Mouse (Mus musculus) brain, embryonic 14.5 days (tissue): ENCODE results near the gene Zfp36l2.

Experiments
- CTCF ChIP-seq: fragments of 200-500 bp; IDR thresholded peaks from 2 replicates; pipeline ENCODE4 v1.5.1; 2012; ENCODE audit warnings: inconsistent platforms, mild to moderate bottlenecking, moderate library complexity, borderline replicate concordance; ENCODE audit not compliant: insufficient read depth, insufficient read length; ENCODE audit errors: extremely low read depth
- POLR2A ChIP-seq: fragments of 200-500 bp; IDR thresholded peaks from 2 replicates; pipeline ENCODE4 v1.6.1; 2012; ENCODE audit warnings: mild to moderate bottlenecking, inconsistent platforms, borderline replicate concordance; ENCODE audit not compliant: poor library complexity, insufficient read depth, insufficient read length, severe bottlenecking; ENCODE audit errors: extremely low read depth

DNA sequence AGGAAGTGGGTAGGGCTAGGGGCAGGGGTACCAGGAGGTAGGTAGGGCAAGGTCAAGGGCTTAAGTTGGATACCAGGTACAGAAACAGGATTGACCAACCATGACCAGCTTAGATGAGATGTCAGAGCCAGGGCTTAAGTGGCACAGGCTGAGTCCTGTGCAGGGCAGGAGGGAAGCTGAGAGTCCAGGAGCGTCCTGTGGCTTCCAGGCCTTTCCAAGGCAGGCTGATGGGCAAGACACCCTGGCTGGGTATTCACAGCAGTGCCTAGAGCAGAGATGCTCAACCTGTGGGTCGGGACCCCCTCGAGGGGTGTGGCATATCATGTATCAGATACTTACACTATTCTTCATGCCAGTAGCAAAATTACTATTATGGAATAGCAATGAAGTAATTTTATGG, 22.0 kb downstream of the Zfp36l2 start:
- TF ChIP-seq POLR2A: no peak
- no peak for TF ChIP-seq CTCF
